Mouse (Mus musculus) thymus, postnatal 4 days (tissue): ENCODE results near the gene Trafd1.
A peak's percentile ranks its signal among the peaks of the same experiment; 100 is the strongest.

Experiments
- DNase-seq: peaks from one replicate; pipeline ENCODE4 v3.0.0; 2021

The Trafd1 gene

DNA sequence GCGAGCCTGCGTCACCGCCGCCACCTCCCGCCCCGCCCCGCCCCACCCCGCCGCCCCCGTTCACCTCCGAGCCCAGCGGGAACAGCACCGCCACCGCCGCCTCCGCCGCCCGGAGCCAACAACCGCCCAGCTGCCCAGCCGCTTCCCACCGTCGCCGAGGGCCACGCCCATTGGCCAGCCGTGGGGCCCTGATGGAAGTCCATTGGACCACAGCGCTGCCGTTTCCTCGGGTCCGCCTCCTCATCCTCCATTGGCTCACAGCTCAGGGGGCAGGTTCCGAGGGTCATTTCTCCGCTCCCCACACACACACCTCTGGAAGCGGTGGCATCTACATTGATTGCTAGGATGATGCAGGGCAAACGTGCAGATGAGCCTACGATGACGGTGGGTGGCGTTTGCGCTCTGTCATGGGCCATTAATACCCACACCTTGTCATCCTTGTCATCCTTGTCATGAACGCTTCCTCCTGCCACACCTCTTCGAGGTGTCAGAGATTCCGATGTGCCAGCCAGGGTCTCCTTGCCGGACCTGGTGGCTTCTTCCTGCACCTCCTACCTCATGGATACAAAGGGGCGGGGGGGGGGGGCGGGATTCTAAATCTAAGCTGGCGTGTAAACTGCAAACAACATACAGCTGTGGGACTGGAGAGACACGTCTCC, at the start of gene Trafd1:
TSS of gene Trafd1 (minus strand) at position 172 of the 659 bp plus-strand sequence.
- peak; percentile 91 for DNase-seq

DNA sequence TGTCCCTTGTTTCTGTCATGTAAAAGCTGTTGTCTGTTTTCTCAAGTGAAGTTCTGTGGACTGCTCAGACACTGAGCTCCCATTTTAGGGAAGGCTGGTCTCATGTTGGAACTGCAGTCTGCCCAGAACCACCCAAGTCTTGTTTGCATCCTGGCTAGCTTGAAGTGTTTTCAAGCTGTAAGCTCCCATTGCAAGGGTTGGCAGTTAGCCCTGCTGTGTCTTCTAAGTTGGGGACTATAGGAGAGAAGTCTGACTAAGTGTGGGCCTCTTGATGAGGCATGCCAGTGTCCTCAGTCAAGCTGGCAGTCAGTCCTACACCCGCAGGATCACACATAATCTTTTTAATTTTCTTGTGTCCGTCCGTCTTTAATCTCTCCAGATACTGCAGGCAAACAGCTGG, 43.5 kb upstream of the Trafd1 start:
- no peak for DNase-seq

DNA sequence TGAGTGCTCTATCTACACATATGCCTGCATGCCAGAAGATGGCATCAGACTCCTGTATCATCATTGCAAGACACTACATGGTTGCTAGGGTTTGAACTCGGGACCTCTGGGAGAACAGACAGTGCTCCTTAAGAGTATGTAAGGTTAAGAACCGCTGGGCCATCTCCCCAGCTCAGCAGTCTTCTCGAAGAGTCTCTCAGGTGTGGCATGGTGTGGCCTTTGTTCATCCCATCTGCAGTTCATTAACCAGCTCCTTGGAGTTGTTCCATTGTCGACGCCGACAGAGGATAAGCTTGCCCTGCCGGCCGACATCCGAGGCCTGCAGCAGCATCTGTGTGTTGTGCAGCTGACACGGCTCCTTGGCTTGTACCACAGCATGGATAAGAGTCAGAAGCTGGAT, 37.9 kb upstream of the Trafd1 start:
- DNase-seq: no peak

DNA sequence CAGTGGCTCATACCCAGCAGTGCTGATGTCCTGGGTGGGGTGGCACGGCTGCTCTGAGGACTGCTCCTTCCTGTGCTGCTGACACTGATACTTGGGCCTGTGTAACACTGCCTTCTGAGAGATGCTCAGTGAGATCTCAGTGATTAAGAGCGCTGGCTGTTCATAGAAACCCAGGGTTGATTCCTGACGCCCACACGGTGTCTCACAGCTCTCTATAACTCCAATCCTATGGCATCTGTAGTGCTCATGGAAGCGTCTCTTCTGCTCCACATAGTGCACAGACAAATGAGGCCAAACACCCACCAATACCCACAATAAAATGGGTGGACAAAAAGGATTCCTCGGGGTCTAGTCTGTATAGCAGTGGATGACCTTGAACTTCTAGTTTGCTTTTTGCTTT, 37.4 kb upstream of the Trafd1 start:
- DNase-seq: no peak

DNA sequence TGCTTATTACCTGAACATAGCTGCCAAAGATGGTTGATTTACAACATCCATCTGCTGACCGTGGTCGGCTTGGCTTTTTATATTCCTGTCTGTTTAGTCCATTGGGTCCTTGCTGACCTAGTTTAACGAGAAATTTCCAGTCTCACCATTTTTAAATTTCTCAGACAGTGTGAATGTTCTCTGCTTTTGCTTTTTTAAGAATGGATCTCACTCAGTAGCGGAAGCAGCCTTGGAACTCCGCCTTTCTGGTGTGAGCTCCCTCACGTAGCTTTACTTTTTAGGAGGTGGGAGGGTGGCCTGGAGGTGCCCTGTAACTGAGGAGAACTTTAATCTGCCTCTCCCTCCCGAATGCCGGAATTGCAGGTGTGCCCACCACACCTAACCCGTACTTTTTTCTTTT, 35.3 kb upstream of the Trafd1 start:
- DNase-seq: no peak

DNA sequence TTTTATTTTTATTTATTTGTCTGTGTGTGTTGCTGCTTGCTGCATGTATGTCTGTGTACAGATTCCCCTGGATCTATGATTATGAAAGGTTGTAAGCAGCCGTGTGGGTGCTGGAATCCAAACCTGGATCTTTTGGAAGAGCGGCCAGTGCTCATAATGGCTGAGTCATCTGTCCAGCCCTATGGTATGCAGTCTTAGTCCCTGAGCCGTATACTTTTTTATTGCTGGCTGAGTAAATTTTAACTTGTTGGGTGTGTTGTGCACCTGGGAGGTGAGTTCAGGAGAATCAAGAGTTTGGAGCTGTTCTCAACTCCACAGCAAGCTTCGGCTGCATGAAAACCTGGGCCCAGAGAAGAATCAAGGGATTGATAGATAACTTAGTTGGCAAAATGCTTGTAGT, 25.5 kb upstream of the Trafd1 start:
- no peak for DNase-seq

DNA sequence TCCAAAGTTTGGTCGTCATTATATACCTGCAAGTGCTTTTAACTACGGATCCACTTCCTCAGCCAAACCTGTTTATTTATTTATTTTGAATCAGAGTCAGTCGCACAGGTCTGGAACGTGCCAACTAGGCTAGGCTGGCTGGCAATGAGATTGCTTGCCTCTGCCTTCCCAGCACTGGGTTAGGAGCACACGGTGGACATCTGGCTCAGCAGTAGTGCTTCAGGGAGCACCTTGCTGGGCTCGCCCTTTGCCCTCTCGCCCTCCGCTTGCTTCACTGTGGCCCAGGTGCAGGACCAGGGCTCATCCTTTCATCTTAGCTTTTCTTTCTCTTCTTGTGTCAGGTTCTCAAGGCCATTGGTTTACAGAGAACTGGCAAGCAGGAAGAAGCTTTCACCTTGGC, 22.4 kb upstream of the Trafd1 start:
- no peak for DNase-seq

DNA sequence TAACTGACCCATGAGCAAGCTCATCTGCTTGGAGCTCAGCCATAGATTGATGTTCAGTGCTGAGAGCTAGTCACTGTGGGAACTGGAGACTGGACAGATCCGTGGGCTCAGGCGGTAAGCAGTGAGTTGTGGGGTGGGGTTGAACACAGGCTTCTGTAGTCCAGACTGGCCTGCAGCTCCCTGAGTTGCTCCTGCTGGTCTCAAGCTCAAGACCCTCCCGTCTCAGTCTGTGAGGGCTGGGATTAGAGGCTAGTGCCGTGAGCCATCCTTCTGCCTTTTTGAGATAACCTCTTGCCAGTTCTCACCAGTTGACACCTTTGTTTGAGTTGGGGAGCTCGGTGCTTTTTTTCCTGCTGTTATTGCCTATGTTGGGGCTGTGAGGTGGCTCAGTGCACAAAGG, 15.4 kb upstream of the Trafd1 start:
- no peak for DNase-seq

DNA sequence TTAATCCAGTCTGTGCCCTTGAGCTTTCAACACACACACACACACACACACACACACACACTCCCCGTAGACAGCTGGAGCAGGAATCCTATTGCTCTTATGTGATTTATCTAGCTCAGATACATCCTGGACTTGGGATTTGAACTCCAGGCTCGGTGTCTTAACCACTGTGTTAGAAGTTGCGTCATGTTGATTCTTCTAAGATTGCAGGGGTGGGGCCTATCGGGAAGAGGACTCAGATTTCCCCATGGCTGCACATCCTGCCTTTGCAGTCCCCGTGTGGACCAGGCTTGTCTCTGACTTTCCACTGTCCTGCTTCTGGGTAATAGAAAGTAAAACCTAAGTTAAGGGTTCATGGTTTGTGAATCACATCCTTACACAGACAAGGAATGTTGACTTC, 14.6 kb upstream of the Trafd1 start:
- no peak for DNase-seq

DNA sequence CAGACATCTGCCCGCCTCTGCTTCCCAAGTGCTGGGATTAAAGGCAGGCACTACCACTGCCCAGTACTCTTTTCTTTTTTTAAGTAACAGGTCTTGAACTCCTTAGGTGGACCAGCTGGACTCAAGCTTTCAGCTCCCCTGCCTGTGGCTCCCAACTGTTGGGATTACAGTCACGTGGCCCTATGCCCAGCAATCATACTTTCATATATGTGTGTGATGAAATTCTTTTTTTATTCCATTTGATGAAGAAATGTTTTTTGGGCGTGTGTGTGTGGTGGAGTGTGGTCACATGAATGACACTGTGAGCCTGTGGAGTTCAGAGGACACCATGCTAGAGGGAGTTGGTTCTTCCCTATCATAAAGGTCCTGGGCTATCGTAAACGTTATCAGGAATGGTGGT, 14.1 kb upstream of the Trafd1 start:
- no peak for DNase-seq

DNA sequence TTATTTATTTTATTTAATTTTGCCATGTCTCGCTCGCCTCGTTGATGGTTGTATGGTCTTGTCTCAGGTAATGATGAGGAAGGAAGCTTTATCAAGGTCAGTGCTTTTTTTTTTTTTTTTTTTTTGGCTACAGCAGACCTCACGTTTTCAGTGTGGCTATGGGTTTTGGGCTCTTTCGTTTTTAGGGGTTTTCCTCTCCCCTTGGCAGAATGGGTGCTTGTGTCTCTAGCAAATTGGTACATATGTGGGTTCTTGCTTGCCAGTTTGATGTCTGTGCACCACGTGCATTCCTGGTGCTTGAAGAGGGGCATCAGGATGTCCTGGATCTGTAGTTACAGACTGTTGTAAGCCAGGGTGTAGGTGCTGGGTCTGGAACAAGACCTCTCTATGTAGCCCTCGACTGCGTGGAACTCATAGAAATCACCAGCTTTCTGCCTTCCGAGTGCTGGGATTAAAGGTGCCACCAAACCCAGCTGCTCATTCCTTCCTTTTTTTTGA, 13.6 kb upstream of the Trafd1 start:
- no peak for DNase-seq

DNA sequence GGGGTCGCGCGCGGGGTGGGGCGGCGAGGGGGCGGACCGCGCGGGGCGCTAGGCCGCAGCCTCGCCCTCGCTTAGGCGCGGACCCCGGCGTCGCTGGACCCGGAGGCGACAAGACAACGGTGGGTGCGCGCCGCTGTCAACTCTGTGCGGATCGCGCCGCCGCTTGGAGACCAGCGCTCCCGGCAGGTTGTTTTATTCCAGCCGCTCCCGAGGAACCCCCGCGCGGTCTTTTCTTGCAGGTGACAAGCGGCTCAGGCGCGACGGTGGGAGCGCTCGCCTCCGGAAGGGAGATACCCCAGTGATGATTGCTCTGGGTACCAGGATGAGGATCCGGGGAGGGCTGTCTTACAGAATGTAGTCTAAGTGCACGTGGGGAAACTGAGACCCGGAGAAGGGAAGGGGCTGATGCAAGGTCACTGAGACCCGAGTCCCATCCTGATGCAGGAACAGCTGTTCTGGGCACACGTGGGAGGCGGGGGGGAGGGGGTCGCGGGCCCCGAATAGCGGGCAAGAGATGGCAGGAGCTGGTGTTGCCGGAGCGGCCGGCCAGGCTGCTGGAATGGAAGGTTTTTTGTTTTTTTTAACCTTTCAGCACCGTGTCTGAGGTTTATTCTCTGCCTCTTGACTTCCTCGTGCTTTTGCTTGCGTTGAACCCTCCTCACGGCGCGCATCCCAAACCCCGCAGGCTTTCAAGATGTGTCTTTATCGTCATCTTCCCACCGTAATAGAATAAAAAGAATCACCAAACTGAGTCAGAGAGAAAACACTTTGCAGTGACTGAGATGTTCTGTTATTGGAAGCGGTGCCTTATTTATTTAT, 12.9 kb upstream of the Trafd1 start:
- no peak for DNase-seq

DNA sequence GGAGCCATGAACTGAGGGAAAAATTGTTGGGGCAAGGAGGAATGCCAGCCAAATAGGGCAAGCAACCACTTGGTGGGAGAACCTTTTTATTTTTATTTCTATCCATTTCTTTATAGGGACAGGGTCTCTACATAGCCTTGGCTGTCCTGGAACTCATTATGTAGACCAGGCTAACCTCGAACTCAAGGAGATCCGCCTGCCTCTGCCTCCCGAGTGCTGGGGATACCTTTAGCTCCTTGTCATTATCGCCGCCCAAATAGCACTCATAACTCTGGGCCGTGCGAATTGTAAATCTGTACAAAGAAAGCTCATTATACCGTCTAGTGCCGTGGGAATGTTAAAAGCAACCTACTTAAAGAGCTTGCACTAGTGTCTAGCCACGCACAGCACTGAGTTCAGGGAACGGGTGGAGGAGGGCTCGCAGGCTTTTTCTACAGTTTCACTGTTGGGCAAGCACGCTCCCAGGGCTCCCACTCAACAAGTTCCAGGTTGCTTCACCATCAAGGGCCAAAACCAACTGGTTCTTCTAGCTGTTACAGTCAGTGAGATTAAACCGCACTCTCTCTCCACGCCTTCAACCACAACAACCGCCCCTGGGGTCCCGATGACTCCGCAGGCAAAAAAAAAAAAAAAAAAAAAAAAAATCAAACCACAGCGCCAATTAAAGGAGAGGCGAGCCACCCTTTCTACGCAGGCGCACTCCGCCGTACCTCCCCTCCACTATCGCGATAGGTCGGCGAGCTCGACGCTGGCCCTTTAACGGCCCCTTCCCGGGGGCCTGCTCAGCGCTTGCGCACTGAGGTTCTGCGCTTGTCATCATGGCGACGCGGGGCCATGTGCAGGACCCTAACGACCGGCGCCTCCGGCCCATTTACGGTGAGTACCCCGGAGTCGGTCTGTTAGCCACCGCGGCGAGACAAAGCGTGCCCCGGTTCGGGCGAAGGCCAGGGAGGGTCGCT, 12.0 kb upstream of the Trafd1 start, which contains the start of gene Naa25:
TSS of gene Naa25 (plus strand) at position 750 of the 959 bp plus-strand sequence.
- DNase-seq: peak; percentile 98

DNA sequence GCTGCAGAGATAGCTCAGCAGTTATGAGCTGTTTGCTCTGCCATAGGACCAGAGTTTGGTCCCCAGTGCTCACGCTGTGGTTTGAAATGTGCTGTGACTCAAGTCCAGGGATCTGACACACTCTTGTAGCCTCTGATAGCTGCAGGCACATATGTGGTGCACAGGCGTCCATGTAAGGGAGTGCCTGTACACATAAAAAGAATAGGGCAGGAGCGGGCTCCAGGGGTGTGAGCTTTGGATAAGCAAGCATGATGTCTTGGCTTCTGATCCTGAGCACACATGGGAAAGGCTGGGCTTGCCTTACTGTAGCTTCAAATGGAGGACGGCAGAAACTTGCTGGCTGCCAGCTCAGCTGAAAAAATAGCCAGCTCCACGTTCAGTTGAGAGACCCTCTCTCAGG, 10.2 kb upstream of the Trafd1 start:
- no peak for DNase-seq

DNA sequence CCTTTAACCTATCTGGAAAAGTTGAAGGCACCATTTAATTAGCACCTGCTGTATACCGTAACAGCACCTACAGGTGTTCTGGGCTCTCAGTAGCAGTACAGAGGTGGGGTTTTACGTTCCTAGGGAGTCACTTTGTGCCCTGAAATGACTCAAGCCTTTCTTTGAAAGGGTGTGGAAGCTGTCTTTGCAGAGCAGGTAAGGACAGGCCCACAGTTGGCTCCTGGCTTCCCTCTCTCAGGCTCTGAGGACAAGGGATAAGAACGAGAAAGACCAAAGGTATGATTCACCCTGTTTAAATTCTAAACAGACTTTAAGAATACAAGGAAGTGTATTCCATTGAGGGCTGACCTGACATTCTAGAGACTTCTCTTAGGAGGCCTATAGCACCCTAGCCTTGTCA, 8.0 kb upstream of the Trafd1 start:
- DNase-seq: no peak

DNA sequence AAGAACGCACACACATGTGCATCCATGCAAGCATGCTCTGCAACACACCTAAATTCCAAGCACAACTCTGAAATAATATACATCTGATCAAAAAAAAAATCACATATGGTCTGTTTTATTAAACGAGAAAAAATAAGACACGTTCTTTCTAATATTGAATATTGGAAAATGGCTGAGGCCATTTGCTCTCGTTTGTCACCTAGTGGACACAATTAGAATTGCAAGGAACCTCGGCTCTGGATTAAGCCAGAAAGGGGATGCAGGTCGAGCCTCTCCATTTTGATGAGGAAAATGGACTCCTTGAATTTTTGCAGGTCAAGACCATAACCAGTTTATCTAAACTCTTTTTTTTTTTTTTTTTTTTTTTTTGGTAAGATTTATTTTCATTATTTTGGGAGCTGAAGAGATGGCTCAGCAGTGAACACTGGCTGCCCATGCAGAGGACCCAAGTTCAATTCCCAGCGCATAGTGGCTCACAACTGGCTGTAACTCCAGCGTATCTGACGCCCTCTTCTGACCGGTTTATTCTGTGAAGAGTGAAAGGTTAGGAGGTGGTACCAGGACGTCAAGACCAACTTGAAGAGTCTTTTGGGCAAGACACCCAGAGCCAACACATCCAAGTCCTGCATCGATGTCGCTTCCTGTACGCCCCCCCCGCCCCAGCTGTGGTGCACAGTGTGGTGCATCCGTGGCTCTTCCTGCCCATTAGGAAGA, 7.4 kb upstream of the Trafd1 start:
- peak; percentile 38 for DNase-seq

DNA sequence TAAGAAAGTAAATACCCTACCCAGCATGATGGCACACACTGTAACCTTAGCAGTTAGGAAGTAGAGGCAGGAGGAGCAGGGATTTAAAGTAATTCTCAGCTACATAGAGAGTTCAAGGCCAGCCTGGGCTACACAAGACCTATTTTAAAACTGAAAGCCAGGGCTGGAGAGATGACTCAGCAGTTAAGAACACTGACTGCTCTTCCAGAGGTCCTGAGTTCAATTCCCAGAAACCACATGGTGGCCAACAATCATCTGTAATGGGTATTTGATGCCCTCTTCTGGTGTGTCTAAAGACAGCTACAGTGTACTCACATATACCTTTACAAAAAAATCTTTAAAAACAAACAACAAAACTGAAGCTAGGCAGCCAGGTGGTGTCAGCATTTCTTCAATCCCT, 4.3 kb upstream of the Trafd1 start:
- no peak for DNase-seq

DNA sequence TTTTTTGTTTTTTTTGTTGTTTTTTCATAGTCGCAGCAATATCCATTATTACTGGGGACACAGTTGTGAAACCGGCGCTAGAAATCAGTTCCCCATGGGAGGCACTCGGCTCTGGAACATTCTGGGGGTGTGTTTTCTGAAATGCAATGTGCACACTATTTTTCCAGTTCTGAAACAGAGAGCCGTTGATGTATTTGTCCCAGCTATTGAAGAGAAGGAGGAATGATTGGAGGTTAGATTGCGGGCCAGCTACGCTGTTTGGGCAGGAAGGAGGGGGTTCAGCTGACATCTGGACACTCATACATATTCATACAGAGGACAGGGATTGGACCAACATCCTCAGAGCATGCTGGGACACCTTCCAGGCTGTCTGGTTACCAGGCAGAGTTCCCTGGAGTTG, 3.7 kb upstream of the Trafd1 start:
- no peak for DNase-seq

DNA sequence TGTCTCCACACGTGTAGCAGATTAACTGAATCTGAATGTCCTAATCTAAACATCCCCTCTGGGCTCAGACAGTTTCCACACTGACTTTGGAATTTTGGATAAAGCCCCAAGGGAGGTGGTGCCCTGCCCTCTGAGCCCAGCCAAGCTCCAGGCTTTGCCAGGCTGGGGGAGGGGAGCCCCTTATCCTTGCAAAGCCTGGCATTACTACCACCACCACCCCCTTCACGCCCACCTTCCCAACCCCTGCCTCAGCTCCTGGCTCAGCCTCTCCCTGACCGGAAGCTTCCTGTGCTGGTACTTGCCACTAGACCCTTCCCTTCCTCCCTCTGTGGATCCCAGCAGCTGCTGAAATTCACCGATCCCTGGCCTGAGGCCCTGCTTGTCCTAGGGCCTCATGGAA, 1.7 kb upstream of the Trafd1 start:
- no peak for DNase-seq

DNA sequence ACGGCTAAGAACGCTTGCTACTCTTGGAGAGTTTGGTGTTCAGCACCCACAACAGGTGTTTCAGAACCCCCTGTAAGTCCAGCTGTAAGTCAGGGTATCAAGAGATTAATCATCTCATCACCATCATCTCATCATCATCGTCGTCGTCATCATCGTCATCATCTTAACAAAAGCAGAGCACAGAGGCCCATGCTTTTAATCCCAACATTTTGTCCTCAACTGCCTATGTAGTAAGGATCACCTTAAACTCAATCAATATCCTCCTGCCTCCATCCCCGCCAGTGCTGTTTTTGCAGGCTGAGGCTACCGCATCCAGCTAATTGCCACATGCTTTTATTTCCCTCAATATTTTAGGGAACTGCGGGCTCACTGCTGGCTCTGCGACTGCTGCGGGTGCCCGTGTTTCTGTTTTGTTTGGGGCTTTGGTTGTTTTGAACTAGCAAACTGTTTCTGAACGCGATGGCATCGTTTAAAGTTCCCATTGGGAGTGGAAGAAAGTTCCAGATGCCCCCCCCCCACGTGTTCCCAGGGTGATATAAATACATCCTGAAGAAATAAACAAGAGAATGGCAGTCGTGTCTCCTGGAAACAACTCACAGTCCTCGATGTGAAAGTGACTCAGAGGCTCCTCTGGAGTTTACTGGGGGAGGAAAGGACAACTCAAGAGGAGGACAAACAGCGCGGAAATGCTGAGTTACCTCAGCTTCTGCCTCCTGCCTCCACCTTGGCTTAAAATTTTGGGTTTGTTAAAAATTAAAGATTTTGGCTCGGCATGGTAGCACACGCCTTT, 883 bp upstream of the Trafd1 start:
- DNase-seq: no peak

DNA sequence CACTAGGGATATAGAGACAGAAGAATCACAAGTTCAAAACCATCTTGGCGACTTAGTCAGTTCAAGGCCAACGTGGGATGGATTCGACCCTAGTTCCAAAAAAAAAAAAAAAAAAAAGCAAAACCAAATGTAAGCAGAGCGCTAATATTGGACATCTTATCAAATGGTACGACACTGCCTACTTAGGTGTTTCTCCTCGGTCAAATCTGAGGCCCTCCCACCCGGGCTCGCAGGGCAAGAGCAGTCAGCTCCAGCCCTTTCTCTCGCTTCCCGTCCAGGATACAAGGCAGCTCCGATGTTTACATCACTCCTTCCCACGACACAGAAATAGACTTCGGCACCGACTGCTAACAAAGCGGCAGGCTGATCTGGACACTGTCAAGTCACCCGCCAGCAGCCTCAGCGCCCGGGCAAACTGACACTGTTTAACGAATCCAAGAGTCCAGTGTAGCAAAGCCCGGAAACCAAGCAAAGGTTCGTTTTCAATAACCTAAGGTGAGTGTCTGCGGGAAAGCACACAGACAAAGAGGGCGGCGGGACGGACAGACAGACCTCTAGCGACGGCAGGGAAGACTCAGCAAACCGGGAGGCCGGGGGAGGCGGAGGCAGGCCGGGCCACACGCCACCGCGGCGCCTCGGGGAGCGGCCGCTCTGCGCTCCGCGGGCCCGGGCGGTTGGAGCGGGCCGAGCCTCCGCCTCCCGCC, 523 bp downstream of the Trafd1 start:
- no peak for DNase-seq
